Mouse (Mus musculus): ENCODE data around the gene Tmtc2.

DNA sequence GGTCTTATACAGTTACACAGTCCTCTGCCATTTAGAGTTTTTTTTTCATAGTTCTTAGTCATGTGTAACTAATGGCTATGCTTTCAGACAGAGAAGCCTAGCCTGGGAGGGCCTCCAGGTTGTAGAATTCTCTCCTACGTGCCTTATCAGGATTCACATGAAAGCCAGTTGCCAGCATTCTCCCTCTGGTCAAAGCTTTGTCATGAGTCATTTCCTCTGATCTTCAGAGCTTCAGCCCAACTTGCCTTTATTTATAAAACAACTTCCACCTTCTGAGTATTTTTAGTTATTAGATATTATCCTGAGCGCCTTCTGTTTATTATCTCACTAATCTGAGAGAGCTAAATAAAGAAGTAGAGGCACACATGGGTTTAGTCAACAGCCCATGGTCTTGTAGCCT, 5.1 kb upstream of the Tmtc2 start:
- TF ChIP-seq CTCF (IDR thresholded peaks at IDR 0.05; ENCODE audit: borderline replicate concordance, insufficient read depth, low read depth, low read length) (no peak), POLR2A (IDR thresholded peaks at IDR 0.05; ENCODE audit: borderline replicate concordance, insufficient read depth, low read length) (no peak)
